Mouse (Mus musculus): ENCODE results near the gene Nr2f1.

DNA sequence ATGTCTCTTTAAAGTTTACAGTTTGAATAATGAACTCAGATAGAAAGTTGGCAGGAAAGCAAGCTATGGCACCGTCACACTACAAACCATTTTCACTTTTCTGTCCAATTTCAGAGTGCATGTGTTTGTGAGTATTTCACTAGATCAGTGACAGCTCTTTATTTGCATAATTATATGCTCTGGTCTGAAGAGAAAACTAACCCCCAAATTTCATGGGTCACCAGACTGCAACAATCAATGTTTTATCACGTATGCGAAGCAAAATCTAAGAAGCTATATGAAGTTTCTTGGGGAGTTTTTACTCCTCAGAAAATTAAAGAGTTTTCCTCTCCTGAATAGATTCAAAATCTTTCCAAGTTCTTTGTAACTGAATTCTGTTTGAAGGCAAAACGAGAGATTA is 31.4 kb downstream of the Nr2f1 start:
- TF ChIP-seq POLR2A (IDR thresholded peaks at IDR 0.05; ENCODE audit: low read depth, low read length) (no peak), CTCF (IDR thresholded peaks at IDR 0.05; ENCODE audit: extremely low read depth, insufficient read length, insufficient replicate concordance, low read depth, low read length) (no peak)
